Mouse (Mus musculus): ENCODE measurements around the gene Nkx2-3. TPM values are rescaled to one million over a fixed set of nuclear protein-coding genes. Genes with fewer than 3 reads are reported as not detected.

Gene Nkx2-3
- polyA plus RNA-seq, 1 experiment from 2014 or later: 61.3 TPM

GRCm38 (mm10) chr19:43616415-43616861 lies 4.3 kb downstream of the Nkx2-3 start:
- H3K27ac ChIP-seq (ENCODE audit: low read length): peak overlapping the region; percentile 6
- no peaks in the 10 kb centered on the region for H3K9me3 ChIP-seq (ENCODE audit: control insufficient read depth, low read length)
- no peak for ATAC-seq
- H3K4me1 ChIP-seq (ENCODE audit: control insufficient read depth, insufficient read depth, low read length): peaks cover 21% of the 10 kb centered on the region
- peaks cover 43% of the 10 kb centered on the region for H3K27me3 ChIP-seq (replicated peaks; ENCODE audit: control insufficient read depth, insufficient read depth, low read length)
- peak overlapping the region; percentile 68 for H3K4me3 ChIP-seq (ENCODE audit: low read length)
- peak overlapping the region; percentile 60 for H3K4me2 ChIP-seq (ENCODE audit: low read depth, low read length)
- peak overlapping the region; percentile 75 for H3K9ac ChIP-seq (ENCODE audit: low read depth, low read length)
- WGBS: under 1% methylated on average over 35 of the region's 35 CpGs
- H3K36me3 ChIP-seq (ENCODE audit: control insufficient read depth, insufficient read depth, low read length): no peaks in the 10 kb centered on the region

GRCm38 (mm10) chr19:43616889-43617288 lies 4.8 kb downstream of the Nkx2-3 start:
- Histone ChIP-seq H3K9me3 (ENCODE audit: control insufficient read depth, low read length) (no peaks in the 10 kb centered on the region), H3K27me3 (replicated peaks; ENCODE audit: control insufficient read depth, insufficient read depth, low read length) (peaks cover 43% of the 10 kb centered on the region), H3K4me2 (ENCODE audit: low read depth, low read length) (peak overlapping the region; percentile 60), H3K4me1 (ENCODE audit: control insufficient read depth, insufficient read depth, low read length) (peaks cover 21% of the 10 kb centered on the region), H3K4me3 (ENCODE audit: low read length) (peak overlapping the region; percentile 68), H3K9ac (ENCODE audit: low read depth, low read length) (peak overlapping the region; percentile 75), H3K27ac (ENCODE audit: low read length) (peak overlapping the region; percentile 6), H3K36me3 (ENCODE audit: control insufficient read depth, insufficient read depth, low read length) (no peaks in the 10 kb centered on the region)
- no peak for ATAC-seq
- WGBS: 3% methylated on average over 12 of the region's 12 CpGs

- WGBS: 45% methylated on average over 10 of the region's 10 CpGs
- Histone ChIP-seq H3K4me3 (ENCODE audit: low read length) (peak overlapping the region; percentile 27), H3K27me3 (replicated peaks; ENCODE audit: control insufficient read depth, insufficient read depth, low read length) (peaks cover 40% of the 10 kb centered on the region), H3K9ac (ENCODE audit: low read depth, low read length) (0 out of 2 replicates have a peak overlapping the region, but pooled peaks have one; percentile 29), H3K9me3 (ENCODE audit: control insufficient read depth, low read length) (no peaks in the 10 kb centered on the region), H3K4me2 (ENCODE audit: low read depth, low read length) (peak overlapping the region; percentile 31), H3K27ac (ENCODE audit: low read length) (no peak overlapping the region), H3K36me3 (ENCODE audit: control insufficient read depth, insufficient read depth, low read length) (no peaks in the 10 kb centered on the region), H3K4me1 (ENCODE audit: control insufficient read depth, insufficient read depth, low read length) (peaks cover 21% of the 10 kb centered on the region)
- no peak for ATAC-seq
These were observed 5.7 kb downstream of the Nkx2-3 start for GRCm38 (mm10) chr19:43617761-43618349.

- no peaks in the 10 kb centered on the region for H3K36me3 ChIP-seq (ENCODE audit: control insufficient read depth, insufficient read depth, low read length)
- peak overlapping the region; percentile 45 for H3K27ac ChIP-seq (ENCODE audit: low read length)
These were observed 6.4 kb downstream of the Nkx2-3 start for GRCm38 (mm10) chr19:43618505-43619030.

GRCm38 (mm10) chr19:43619916-43620479 lies 7.9 kb downstream of the Nkx2-3 start:
- H3K9me3 ChIP-seq (ENCODE audit: control insufficient read depth, low read length): no peaks in the 10 kb centered on the region

More at GRCm38 (mm10) chr19:43618505-43619030, 6.4 kb downstream of the Nkx2-3 start:
- peak; percentile 28; the same call in 1 of the 2 replicates for ATAC-seq
- H3K4me1 ChIP-seq (ENCODE audit: control insufficient read depth, insufficient read depth, low read length): peaks cover 21% of the 10 kb centered on the region
- no peak overlapping the region for H3K4me3 ChIP-seq (ENCODE audit: low read length)
- H3K9me3 ChIP-seq (ENCODE audit: control insufficient read depth, low read length): no peaks in the 10 kb centered on the region
- peaks cover 43% of the 10 kb centered on the region for H3K27me3 ChIP-seq (replicated peaks; ENCODE audit: control insufficient read depth, insufficient read depth, low read length)
- WGBS: 9% methylated on average over 5 of the region's 5 CpGs
- peak overlapping the region; percentile 31 for H3K4me2 ChIP-seq (ENCODE audit: low read depth, low read length)
- H3K9ac ChIP-seq (ENCODE audit: low read depth, low read length): peak overlapping the region; percentile 29; the same call in 1 of the 2 replicates

GRCm38 (mm10) chr19:43623913-43624312 lies 11.8 kb downstream of the Nkx2-3 start:
- Histone ChIP-seq H3K4me2 (ENCODE audit: low read depth, low read length) (no peak overlapping the region), H3K36me3 (ENCODE audit: control insufficient read depth, insufficient read depth, low read length) (no peaks in the 10 kb centered on the region), H3K9ac (ENCODE audit: low read depth, low read length) (no peak overlapping the region), H3K4me1 (ENCODE audit: control insufficient read depth, insufficient read depth, low read length) (peaks cover 5% of the 10 kb centered on the region; the same call in 1 of the 2 replicates), H3K27ac (ENCODE audit: low read length) (no peak overlapping the region), H3K9me3 (ENCODE audit: control insufficient read depth, low read length) (no peaks in the 10 kb centered on the region), H3K4me3 (ENCODE audit: low read length) (no peak overlapping the region), H3K27me3 (replicated peaks; ENCODE audit: control insufficient read depth, insufficient read depth, low read length) (peaks cover 15% of the 10 kb centered on the region)
- ATAC-seq: peak; percentile 21; the same call in 1 of the 2 replicates
- 48% methylated on average over 4 of the region's 4 CpGs for WGBS

More at GRCm38 (mm10) chr19:43619916-43620479, 7.9 kb downstream of the Nkx2-3 start:
- ATAC-seq: no peak
- Histone ChIP-seq H3K27ac (ENCODE audit: low read length) (no peak overlapping the region), H3K4me3 (ENCODE audit: low read length) (no peak overlapping the region), H3K4me1 (ENCODE audit: control insufficient read depth, insufficient read depth, low read length) (peaks cover 14% of the 10 kb centered on the region; the same call in 1 of the 2 replicates), H3K36me3 (ENCODE audit: control insufficient read depth, insufficient read depth, low read length) (no peaks in the 10 kb centered on the region), H3K27me3 (replicated peaks; ENCODE audit: control insufficient read depth, insufficient read depth, low read length) (peaks cover 43% of the 10 kb centered on the region), H3K4me2 (ENCODE audit: low read depth, low read length) (no peak overlapping the region), H3K9ac (ENCODE audit: low read depth, low read length) (no peak overlapping the region)
- 30% methylated on average over 18 of the region's 18 CpGs for WGBS

GRCm38 (mm10) chr19:43626160-43626559 lies 14.0 kb downstream of the Nkx2-3 start:
- no peaks in the 10 kb centered on the region for H3K36me3 ChIP-seq (ENCODE audit: control insufficient read depth, insufficient read depth, low read length)
- no peak overlapping the region for H3K4me2 ChIP-seq (ENCODE audit: low read depth, low read length)
- H3K9ac ChIP-seq (ENCODE audit: low read depth, low read length): no peak overlapping the region
- H3K4me1 ChIP-seq (ENCODE audit: control insufficient read depth, insufficient read depth, low read length): 0 out of 2 replicates have a peak, but pooled peaks cover 3% of the 10 kb centered on the region
- H3K27me3 ChIP-seq (replicated peaks; ENCODE audit: control insufficient read depth, insufficient read depth, low read length): 0 out of 2 replicates have a peak, but pooled peaks cover 3% of the 10 kb centered on the region
- ATAC-seq: no peak
- no peaks in the 10 kb centered on the region for H3K9me3 ChIP-seq (ENCODE audit: control insufficient read depth, low read length)
- no peak overlapping the region for H3K4me3 ChIP-seq (ENCODE audit: low read length)
- H3K27ac ChIP-seq (ENCODE audit: low read length): no peak overlapping the region
- 29% methylated on average over 3 of the region's 3 CpGs for WGBS

GRCm38 (mm10) chr19:43627345-43627744 lies 15.2 kb downstream of the Nkx2-3 start:
- H3K27ac ChIP-seq (ENCODE audit: low read length): no peak overlapping the region
- 90% methylated on average over 3 of the region's 3 CpGs for WGBS

GRCm38 (mm10) chr19:43629088-43629487 lies 17.0 kb downstream of the Nkx2-3 start:
- no peak for ATAC-seq
- no peak overlapping the region for H3K4me3 ChIP-seq (ENCODE audit: low read length)
- WGBS: 48% methylated on average over 4 of the region's 4 CpGs

More at GRCm38 (mm10) chr19:43627345-43627744, 15.2 kb downstream of the Nkx2-3 start:
- no peak for ATAC-seq
- Histone ChIP-seq H3K36me3 (ENCODE audit: control insufficient read depth, insufficient read depth, low read length) (no peaks in the 10 kb centered on the region), H3K27me3 (replicated peaks; ENCODE audit: control insufficient read depth, insufficient read depth, low read length) (0 out of 2 replicates have a peak, but pooled peaks cover 4% of the 10 kb centered on the region), H3K9me3 (ENCODE audit: control insufficient read depth, low read length) (no peaks in the 10 kb centered on the region), H3K4me2 (ENCODE audit: low read depth, low read length) (no peak overlapping the region), H3K4me1 (ENCODE audit: control insufficient read depth, insufficient read depth, low read length) (0 out of 2 replicates have a peak, but pooled peaks cover 3% of the 10 kb centered on the region), H3K4me3 (ENCODE audit: low read length) (no peak overlapping the region), H3K9ac (ENCODE audit: low read depth, low read length) (no peak overlapping the region)

More at GRCm38 (mm10) chr19:43629088-43629487, 17.0 kb downstream of the Nkx2-3 start:
- no peaks in the 10 kb centered on the region for H3K9me3 ChIP-seq (ENCODE audit: control insufficient read depth, low read length)
- H3K27ac ChIP-seq (ENCODE audit: low read length): no peak overlapping the region
- H3K4me2 ChIP-seq (ENCODE audit: low read depth, low read length): no peak overlapping the region
- no peak overlapping the region for H3K9ac ChIP-seq (ENCODE audit: low read depth, low read length)
- 0 out of 2 replicates have a peak, but pooled peaks cover 3% of the 10 kb centered on the region for H3K4me1 ChIP-seq (ENCODE audit: control insufficient read depth, insufficient read depth, low read length)
- 0 out of 2 replicates have a peak, but pooled peaks cover 2% of the 10 kb centered on the region for H3K27me3 ChIP-seq (replicated peaks; ENCODE audit: control insufficient read depth, insufficient read depth, low read length)
- H3K36me3 ChIP-seq (ENCODE audit: control insufficient read depth, insufficient read depth, low read length): no peaks in the 10 kb centered on the region

All from intestine, embryonic 16.5 days (tissue).